Mouse (Mus musculus) heart, embryonic 14.5 days (tissue): ENCODE measurements around the gene Klf7. TPM values are rescaled to one million over a fixed set of nuclear protein-coding genes. Genes with fewer than 3 reads are reported as not detected.

ENCODE experiments used
- ATAC-seq: fragments of 200-750 bp; cut with Nextera tagmentation; 2 replicates; pipeline ENCODE4 v1.8.0; 2017; ENCODE audit warnings: low read depth, moderate TSS enrichment; ENCODE audit not compliant: insufficient number of reproducible peaks, insufficient read depth, low FRiP score
- H3K27ac ChIP-seq, 2 experiments: fragments of 200-500 bp in 1 of 2; fragments of 300-500 bp in 1 of 2; sonication (generic) in 1 of 2; replicated peaks in 1 of 2; 2 replicates each; pipeline ENCODE4 v1.5.1; 2012 to 2014; ENCODE audit warnings: low read depth in 2 of 2, low read length in 2 of 2, control low read depth in 1 of 2, mild to moderate bottlenecking in 1 of 2, mixed read lengths in 1 of 2; ENCODE audit not compliant: control insufficient read depth in 1 of 2, insufficient read depth in 1 of 2
- H3K27me3 ChIP-seq: fragments of 300-500 bp; sonication (generic); 2 replicates; pipeline ENCODE4 v1.6.1; 2014; ENCODE audit warnings: mild to moderate bottlenecking, low read length, control low read depth; ENCODE audit not compliant: control insufficient read depth, insufficient read depth
- H3K36me3 ChIP-seq: fragments of 300-500 bp; sonication (generic); 2 replicates; pipeline ENCODE4 v1.6.1; 2014; ENCODE audit warnings: mild to moderate bottlenecking, control low read depth, low read length, mixed read lengths; ENCODE audit not compliant: control insufficient read depth, insufficient read depth
- H3K4me1 ChIP-seq, 2 experiments: fragments of 200-500 bp in 1 of 2; fragments of 300-500 bp in 1 of 2; sonication (generic) in 1 of 2; 2 replicates each; pipeline ENCODE4 v1.6.1; 2012 to 2014; ENCODE audit warnings: low read length in 2 of 2, control low read depth in 1 of 2, mixed read lengths in 1 of 2; ENCODE audit not compliant: control insufficient read depth in 2 of 2, insufficient read depth in 2 of 2
- H3K4me2 ChIP-seq: fragments of 300-500 bp; sonication (generic); 2 replicates; pipeline ENCODE4 v1.6.1; 2014; ENCODE audit warnings: mild to moderate bottlenecking, low read length
- H3K4me3 ChIP-seq, 2 experiments: fragments of 200-500 bp in 1 of 2; fragments of 300-500 bp in 1 of 2; sonication (generic) in 1 of 2; 2 replicates each; pipeline ENCODE4 v1.5.1; 2012 to 2014; ENCODE audit warnings: low read length in 2 of 2, mild to moderate bottlenecking in 2 of 2, control low read depth in 1 of 2, low read depth in 1 of 2, moderate library complexity in 1 of 2; ENCODE audit not compliant: control insufficient read depth in 1 of 2, insufficient read depth in 1 of 2
- H3K9ac ChIP-seq: fragments of 300-500 bp; sonication (generic); 2 replicates; pipeline ENCODE4 v1.6.1; 2014; ENCODE audit warnings: mild to moderate bottlenecking, low read length
- H3K9me3 ChIP-seq: fragments of 300-500 bp; sonication (generic); 2 replicates; pipeline ENCODE4 v1.6.1; 2016; ENCODE audit warnings: low read length, control low read depth; ENCODE audit not compliant: control insufficient read depth
- WGBS: fragments of 180-500 bp; shearing (Covaris S2); extraction: QIAGEN DNeasy Blood & Tissue Kit; methylation state at CpG from one replicate; pipeline ENCODE4 v1.1.7; 2014; 5-methylcytosine and 5-hydroxymethylcytosine counted together
- polyA plus RNA-seq: library from polyadenylated mRNA; unstranded; fragments of >200 nt; fragmentation: Nextera tagmentation; extraction: Ambion mirVana; gene quantifications from 2 replicates; pipeline ENCODE4 v1.2.1, GENCODE M21; 2014

Gene Klf7
- polyA plus RNA-seq, 1 experiment from 2014 or later: 15.6 TPM

GRCm38 (mm10) chr1:64122466-64122830 is 366 bp upstream of the Klf7 start:
- Histone ChIP-seq H3K27ac (peak overlapping the region; percentile 100), H3K36me3 (no peaks in the 10 kb centered on the region), H3K4me1 (peaks cover 7 to 11% of the 10 kb centered on the region in 2 experiments; a peak in 3 of 4 replicates), H3K4me2 (peak overlapping the region; percentile 62), H3K9me3 (no peaks in the 10 kb centered on the region), H3K27me3 (no peaks in the 10 kb centered on the region), H3K9ac (peak overlapping the region; percentile 100), H3K4me3 (peak overlapping the region; percentile 85 to 97)
- no peak for ATAC-seq
- WGBS: 24% methylated on average over 9 of the region's 9 CpGs

DNA sequence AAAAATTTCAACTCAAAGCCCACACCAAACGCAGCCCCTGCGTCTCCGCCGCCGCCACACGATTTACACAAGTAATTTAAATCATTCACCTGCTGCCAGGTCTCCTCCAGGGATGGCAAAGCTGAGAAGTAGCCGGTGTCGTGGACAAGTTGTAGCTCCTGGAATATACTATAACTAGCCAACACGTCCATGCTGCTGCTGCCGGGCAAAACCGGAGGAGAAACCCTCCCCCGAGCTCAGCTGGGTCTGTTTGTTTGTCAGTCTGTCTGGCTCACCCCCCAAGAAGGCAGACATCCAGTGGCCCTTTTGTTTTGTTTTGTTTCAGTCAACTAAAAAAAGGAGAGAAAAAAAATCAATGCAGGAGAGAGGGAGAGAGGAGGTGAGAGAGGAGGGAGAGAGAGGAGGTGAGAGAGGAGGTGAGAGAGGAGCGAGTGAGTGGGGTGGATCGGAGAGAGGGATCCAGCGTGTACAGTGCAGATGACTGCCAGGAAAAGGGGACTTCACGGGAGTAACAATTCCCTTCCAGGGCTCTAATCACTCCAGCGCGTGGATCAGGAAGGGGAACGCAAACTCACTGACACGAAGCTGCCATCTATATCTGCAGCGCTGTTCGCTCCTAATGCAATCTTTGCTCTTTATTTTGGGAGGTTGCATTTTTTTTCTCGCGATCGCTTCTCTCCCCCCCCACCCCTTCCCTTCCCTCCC is 1.1 kb downstream of the Klf7 start:
- peaks cover 10 to 22% of the 10 kb centered on the region in 2 experiments for H3K4me1 ChIP-seq
- no peaks in the 10 kb centered on the region for H3K36me3 ChIP-seq
- peak overlapping the region; percentile 92 for H3K9ac ChIP-seq
- H3K27ac ChIP-seq: peak overlapping the region; percentile 98 to 100
- peak; percentile 41; the same call in 1 of the 2 replicates for ATAC-seq
- H3K9me3 ChIP-seq: no peaks in the 10 kb centered on the region
- H3K4me2 ChIP-seq: peak overlapping the region; percentile 80
- under 1% methylated on average over 25 of the region's 25 CpGs for WGBS
- peak overlapping the region; percentile 67 to 85 for H3K4me3 ChIP-seq
- no peaks in the 10 kb centered on the region for H3K27me3 ChIP-seq

GRCm38 (mm10) chr1:64120421-64120810 is 1.7 kb downstream of the Klf7 start:
- peak overlapping the region; percentile 67 to 85 for H3K4me3 ChIP-seq
- H3K4me2 ChIP-seq: peak overlapping the region; percentile 80
- peak overlapping the region; percentile 92 for H3K9ac ChIP-seq
- H3K36me3 ChIP-seq: no peaks in the 10 kb centered on the region
- H3K9me3 ChIP-seq: no peaks in the 10 kb centered on the region
- ATAC-seq: no peak
- H3K4me1 ChIP-seq: peaks cover 10 to 22% of the 10 kb centered on the region in 2 experiments
- under 1% methylated on average over 13 of the region's 13 CpGs for WGBS
- no peaks in the 10 kb centered on the region for H3K27me3 ChIP-seq
- H3K27ac ChIP-seq: peak overlapping the region; percentile 98 to 100

DNA sequence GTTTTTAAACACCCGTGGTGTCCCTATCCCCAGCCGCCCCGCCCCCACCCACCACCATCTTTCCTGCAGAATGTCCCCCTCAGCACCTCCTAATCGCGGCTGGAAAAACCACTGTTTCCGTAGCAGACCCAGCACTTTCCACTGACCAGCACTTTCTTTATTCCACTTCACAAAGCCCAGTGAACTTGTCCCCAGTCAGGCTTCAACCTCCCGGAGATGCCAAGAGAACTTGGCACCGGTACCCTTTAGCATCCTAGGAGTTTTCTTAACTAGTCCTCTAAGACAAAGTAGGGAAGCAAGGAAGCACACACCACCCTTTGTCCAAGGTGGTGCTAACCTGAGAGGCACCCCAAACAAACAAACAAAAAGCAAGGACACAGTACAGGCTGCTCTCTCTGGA is 2.2 kb downstream of the Klf7 start:
- no peaks in the 10 kb centered on the region for H3K27me3 ChIP-seq
- no peak for ATAC-seq
- no peaks in the 10 kb centered on the region for H3K36me3 ChIP-seq
- peak overlapping the region; percentile 92 for H3K9ac ChIP-seq
- H3K4me1 ChIP-seq: peaks cover 10 to 27% of the 10 kb centered on the region in 2 experiments
- no peaks in the 10 kb centered on the region for H3K9me3 ChIP-seq
- peak overlapping the region; percentile 80 for H3K4me2 ChIP-seq
- H3K27ac ChIP-seq: peak overlapping the region; percentile 98 to 100
- peak overlapping the region; percentile 67 to 85 for H3K4me3 ChIP-seq
- WGBS: under 1% methylated on average over 8 of the region's 8 CpGs

DNA sequence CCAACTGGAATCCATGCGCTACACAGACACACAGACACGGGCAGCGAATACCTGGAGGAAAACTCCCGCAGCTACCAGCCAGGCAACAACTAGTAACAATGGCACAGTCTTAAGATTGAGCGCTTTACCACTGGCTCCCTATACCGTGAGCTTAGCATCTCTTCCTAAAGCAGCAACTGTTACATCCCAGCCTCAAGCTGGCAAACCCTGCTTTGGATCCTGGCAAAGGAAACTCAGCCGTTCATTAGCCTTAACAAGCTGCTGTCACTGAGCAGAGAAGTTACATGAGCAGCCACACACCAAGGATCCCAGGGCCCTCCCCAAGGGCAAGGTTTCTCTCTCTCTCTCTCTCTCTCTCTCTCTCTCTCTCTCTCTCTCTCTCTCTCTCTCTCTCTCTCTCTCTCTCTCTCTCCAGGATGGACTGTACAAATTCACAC is 2.7 kb downstream of the Klf7 start:
- ATAC-seq: no peak
- peak overlapping the region; percentile 92 for H3K9ac ChIP-seq
- peaks cover 10 to 31% of the 10 kb centered on the region in 2 experiments for H3K4me1 ChIP-seq
- 9% methylated on average over 7 of the region's 7 CpGs for WGBS
- peak overlapping the region; percentile 67 to 85 for H3K4me3 ChIP-seq
- peak overlapping the region; percentile 80 for H3K4me2 ChIP-seq
- H3K9me3 ChIP-seq: no peaks in the 10 kb centered on the region
- no peaks in the 10 kb centered on the region for H3K36me3 ChIP-seq
- H3K27me3 ChIP-seq: no peaks in the 10 kb centered on the region
- peak overlapping the region; percentile 64 to 100 for H3K27ac ChIP-seq

DNA sequence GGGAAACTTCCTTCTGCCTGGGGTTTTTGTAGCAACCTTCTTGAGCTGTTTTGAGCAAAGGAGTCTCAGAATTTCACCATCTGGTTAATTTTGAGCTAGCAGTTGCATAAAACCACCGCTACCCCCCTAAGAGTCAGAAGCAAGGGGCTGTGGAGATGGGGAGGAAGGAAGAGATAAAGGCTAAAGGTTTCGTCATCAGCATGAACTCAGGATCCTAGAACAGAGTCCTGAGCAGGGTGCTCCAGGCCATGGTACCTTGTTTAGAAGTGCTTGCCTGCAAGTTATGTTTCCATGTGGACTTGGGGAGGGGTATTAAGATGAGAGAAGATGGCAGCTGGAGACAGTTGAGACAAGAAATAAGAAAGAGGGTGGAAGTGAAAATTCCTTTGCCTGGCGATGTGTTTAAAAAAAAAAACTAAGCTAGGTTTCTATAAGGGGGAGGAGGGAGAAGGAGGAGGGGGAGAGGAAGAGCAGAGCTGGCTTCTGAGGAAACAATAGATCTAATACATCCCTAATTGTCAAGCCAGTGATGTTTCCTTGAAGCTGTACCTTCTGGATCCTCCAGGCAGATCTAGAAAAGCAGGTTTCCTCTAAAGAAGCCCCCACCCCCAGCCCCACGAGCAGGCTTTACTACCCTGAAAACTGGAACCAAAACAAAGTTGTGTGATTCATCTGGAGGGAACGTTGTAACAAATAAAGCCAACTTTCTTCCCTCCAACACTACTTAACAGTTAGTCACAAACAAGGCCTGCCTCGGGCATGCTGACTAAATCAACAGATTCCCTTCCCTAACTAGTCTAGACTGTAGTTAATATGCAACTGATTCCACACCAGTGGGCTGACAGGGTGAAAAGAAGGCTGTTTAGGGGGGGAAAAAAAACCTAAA is 3.6 kb downstream of the Klf7 start:
- Histone ChIP-seq H3K36me3 (no peaks in the 10 kb centered on the region), H3K27me3 (no peaks in the 10 kb centered on the region), H3K9ac (peak overlapping the region; percentile 92), H3K27ac (peak overlapping the region; percentile 64 to 100; a peak in 3 of 4 replicates), H3K4me3 (peak overlapping the region; percentile 67 to 85; a peak in 3 of 4 replicates), H3K9me3 (no peaks in the 10 kb centered on the region), H3K4me2 (peak overlapping the region; percentile 80), H3K4me1 (peaks cover 10 to 35% of the 10 kb centered on the region in 2 experiments)
- no peak for ATAC-seq
- 39% methylated on average over 6 of the region's 6 CpGs for WGBS

DNA sequence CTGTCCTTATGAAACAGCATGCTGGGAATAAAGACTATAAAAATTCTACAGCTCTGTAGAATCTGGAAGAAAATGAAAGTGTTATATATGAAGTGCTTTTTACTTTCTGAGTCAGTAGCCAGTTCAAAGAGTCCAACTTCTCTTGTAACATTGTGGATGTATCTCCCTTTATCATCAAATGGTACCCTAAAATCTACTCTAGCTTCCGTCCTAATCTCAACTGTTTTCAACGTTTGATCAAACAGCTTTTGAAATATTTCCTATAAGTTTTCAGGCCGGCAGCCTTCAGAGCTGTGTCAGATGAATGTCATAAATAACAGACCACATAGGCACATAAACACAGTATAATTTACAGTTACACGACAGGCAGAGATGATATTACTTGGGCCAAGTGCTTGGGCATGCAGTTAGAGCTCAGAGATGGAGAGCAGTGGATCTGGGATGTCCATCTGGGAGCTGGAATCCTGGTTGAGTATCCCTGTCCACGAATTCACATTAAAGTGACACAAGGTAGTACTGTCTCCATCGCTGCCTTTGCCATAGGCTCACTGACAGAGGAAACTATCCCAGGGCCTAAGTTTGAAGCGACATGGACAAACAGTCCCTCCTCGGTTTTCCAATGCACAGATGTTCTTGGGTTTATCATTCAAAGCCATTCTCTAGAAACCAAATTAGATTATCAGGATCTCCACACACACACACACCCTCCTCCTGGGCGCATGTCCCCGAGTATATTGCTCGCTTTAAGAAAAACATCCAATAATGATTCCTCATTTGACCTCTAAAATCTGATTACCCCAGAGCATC is 4.4 kb downstream of the Klf7 start:
- WGBS: 71% methylated on average over 11 of the region's 11 CpGs
- Histone ChIP-seq H3K4me3 (no peak overlapping the region), H3K27me3 (no peaks in the 10 kb centered on the region), H3K27ac (no peak overlapping the region), H3K36me3 (no peaks in the 10 kb centered on the region), H3K9ac (no peak overlapping the region), H3K4me2 (peak overlapping the region; percentile 80), H3K4me1 (peaks cover 10 to 40% of the 10 kb centered on the region in 2 experiments), H3K9me3 (no peaks in the 10 kb centered on the region)
- no peak for ATAC-seq
